Mouse (Mus musculus) embryo, embryonic 10.5 days (tissue): ENCODE measurements around the gene 4931414P19Rik.

Source experiments
- DNase-seq: peaks from one replicate; pipeline ENCODE4 v3.0.0-alpha.2; 2015; ENCODE audit warnings: low spot score

The 4931414P19Rik gene

GRCm38 (mm10) chr14:54544703-54545102, 61.1 kb downstream of the 4931414P19Rik start:
- DNase-seq = no peak

- peak; percentile 24 for DNase-seq
Measured at GRCm38 (mm10) chr14:54540771-54541170, 65.0 kb downstream of the 4931414P19Rik start.

- no peak for DNase-seq
Measured at GRCm38 (mm10) chr14:54538580-54538979, 67.2 kb downstream of the 4931414P19Rik start.
